Mouse (Mus musculus) cerebellum, adult 2 months (tissue): Measurements from ENCODE around the gene Atxn1.

ENCODE experiments used
- CTCF ChIP-seq: fragments of 200-500 bp; IDR thresholded peaks from 2 replicates; pipeline ENCODE4 v1.5.1; 2011; ENCODE audit warnings: low read depth, mild to moderate bottlenecking, control low read depth, low read length, moderate library complexity, borderline replicate concordance; ENCODE audit not compliant: insufficient read depth
- POLR2A ChIP-seq: fragments of 200-500 bp; IDR thresholded peaks from 2 replicates; pipeline ENCODE4 v1.6.1; 2011; ENCODE audit warnings: low read length, control low read depth, borderline replicate concordance; ENCODE audit not compliant: insufficient read depth

DNA sequence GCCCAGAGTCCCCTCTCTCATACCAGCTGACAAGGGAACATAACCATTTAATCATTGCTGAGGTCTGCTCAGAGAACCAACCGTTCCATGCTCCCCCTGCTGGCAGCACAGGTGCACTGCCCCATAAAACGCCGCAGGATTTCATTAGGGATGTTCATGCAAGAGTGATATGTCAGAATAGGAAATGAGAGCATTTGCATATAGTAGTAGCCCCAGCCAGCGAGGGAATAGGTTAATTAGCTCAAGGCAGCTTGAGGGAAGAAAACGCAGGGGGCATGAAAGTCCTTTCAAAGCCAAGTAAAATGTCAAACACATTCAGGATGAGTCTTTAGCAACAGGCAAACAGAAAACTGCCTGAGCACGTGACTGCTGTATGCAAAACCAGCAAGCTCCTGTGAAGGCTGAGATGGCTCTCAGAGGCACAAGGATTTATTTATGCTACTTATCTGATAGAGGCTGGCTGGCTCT, 393.0 kb downstream of the Atxn1 start:
- peak; percentile 88 for TF ChIP-seq CTCF
- no peak for TF ChIP-seq POLR2A
